Mouse (Mus musculus): ENCODE results near the gene B3gntl1. TPM values are rescaled to one million over a fixed set of nuclear protein-coding genes. Genes with fewer than 3 reads are reported as not detected.

The B3gntl1 gene
- total RNA-seq, 2 experiments from 2014 or later = 7.2 to 7.6 TPM

- intact Hi-C loops (cut with DNase I) = loop anchor here (5.0 kb wide), 1 partner anchor 156 kb away; no protein-coding TSS in a partner anchor
- no peak for DNase-seq
Measured at GRCm38 (mm10) chr11:121651556-121651955, 21.4 kb downstream of the B3gntl1 start.

DNA sequence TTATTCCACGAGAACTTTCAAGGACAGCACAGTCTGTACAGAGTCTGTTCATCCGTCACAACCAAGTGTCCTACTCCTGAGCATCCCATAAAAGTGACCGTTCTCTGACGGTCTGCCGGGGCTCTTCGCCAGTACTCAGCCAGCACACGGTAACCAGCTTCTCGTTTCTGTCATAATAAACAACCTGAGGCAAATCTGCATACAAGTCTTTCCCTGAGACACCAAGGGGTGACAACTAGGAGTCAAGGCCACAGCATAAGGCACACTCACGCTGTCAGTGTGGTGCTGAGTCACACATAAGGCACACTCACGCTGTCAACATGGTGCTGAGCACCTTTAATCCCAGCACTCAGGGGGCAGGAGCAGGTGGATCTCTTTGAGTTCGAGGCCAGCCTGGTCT is 22.3 kb downstream of the B3gntl1 start:
- DNase-seq = no peak
- intact Hi-C loops (cut with DNase I) = loop anchor here (5.0 kb wide), 1 partner anchor 157 kb away; no protein-coding TSS in a partner anchor

GRCm38 (mm10) chr11:121649900-121650299 is 23.1 kb downstream of the B3gntl1 start:
- peak; percentile 21 for DNase-seq
- intact Hi-C loops (cut with DNase I) = loop anchor here (5.0 kb wide), 1 partner anchor 157 kb away; no protein-coding TSS in a partner anchor

GRCm38 (mm10) chr11:121648166-121648565 is 24.8 kb downstream of the B3gntl1 start:
- intact Hi-C loops (cut with DNase I) = no loop called here
- no peak for DNase-seq

DNA sequence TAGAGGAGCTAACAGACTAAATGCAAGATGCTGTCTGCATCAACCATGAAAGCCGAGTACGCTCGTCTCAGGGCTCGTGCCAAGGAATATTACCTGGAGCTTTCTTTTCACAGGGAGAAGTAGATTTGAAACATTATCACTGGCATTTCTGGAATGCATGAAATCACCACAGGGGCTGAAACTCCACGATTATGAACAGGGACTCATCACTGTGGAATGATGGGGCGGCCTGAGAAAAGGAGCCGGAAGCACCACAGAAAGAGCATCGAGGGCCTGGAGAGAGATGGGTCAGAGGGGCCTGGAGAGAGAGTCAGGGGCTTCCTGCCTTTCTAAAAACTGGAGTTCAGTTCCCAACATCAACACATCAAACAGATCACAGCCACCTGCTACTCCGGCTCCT is 25.6 kb downstream of the B3gntl1 start:
- intact Hi-C loops (cut with DNase I) = no loop called here
- no peak for DNase-seq

GRCm38 (mm10) chr11:121645394-121645793 is 27.6 kb downstream of the B3gntl1 start:
- intact Hi-C loops (cut with DNase I) = no loop called here
- no peak for DNase-seq

DNA sequence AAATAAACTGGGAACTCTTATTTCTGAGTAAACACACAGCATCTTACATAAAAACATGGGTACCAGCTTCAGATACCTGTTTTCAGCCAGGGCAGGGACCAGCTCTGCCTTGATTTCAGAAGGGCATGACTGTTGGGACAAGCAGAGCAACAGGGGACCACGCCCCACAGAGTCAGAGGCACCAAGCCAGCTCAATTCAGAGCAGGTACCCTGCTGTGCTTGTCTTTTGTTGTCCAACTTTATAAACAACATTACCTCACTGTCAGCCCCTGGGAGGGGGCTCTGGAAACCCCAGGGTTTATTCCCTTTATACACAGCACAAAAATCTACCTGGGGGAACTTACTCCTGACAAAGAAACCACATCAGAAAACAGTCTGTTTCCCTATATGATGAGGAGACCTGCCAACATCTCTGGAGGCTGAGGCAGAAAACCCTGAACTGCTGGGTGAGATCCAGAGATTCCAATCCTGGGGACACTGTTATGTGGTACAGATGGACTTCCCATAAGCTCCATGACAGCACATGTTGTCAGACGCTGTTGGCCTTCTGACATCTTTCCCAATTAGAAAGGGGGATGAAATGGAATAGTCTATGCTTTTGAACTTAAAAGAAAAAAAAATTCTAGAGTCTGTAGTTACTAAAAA is 31.3 kb downstream of the B3gntl1 start:
- intact Hi-C loops (cut with DNase I) = no loop called here
- DNase-seq = peak; percentile 20

GRCm38 (mm10) chr11:121636646-121637045 is 36.3 kb downstream of the B3gntl1 start:
- intact Hi-C loops (cut with DNase I) = no loop called here
- DNase-seq = no peak

- DNase-seq = peak; percentile 50
- intact Hi-C loops (cut with DNase I) = no loop called here
Measured at GRCm38 (mm10) chr11:121631410-121631809, 41.5 kb downstream of the B3gntl1 start.

- DNase-seq = no peak
- intact Hi-C loops (cut with DNase I) = loop anchor here (1.0 kb wide), 1 partner anchor 33 kb away; no protein-coding TSS in a partner anchor
Measured at GRCm38 (mm10) chr11:121630406-121630805, 42.5 kb downstream of the B3gntl1 start.

- intact Hi-C loops (cut with DNase I) = no loop called here
Measured at GRCm38 (mm10) chr11:121629529-121629928, 43.4 kb downstream of the B3gntl1 start.

DNA sequence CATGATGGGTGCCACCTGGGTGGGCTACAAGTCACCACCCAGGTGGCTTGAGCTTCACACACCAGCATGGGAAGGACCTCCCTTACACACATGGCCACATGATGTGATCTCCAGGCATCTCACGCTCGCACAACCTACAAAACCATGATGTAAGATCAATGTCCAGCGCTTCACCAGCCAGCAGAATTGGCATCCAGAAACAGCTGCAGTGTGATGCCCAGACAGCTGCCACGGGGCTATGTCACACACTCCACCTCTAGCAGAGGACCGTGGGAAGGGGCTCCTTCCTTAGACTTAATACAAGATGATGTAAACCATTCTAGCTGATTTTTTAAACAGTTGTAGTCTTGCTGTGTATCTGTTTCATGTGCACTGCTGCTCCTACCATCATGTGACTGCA is 45.4 kb downstream of the B3gntl1 start:
- no peak for DNase-seq
- intact Hi-C loops (cut with DNase I) = no loop called here

More at GRCm38 (mm10) chr11:121629529-121629928, 43.4 kb downstream of the B3gntl1 start:
- no peak for DNase-seq

DNA sequence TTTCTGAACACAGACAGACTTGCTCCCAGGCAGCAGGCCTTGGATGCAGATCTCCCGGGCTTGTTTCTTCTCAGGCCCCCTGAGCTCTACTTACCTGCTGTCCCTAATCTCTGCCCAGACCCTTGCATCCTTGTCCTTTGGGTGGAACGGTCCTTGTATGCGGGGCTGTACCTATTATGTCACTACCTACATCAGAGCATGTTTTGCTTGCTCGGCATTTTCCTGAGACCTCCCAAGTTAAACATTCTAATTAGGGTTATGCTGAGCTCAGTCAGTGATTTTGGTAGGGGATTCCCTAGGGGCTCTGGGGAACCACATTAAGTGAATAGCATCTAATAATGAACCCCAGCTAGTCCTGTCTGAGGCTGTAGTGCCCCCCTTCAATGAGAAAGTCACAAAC is 47.9 kb downstream of the B3gntl1 start:
- DNase-seq = no peak
- intact Hi-C loops (cut with DNase I) = no loop called here

GRCm38 (mm10) chr11:121617371-121617770 is 55.6 kb downstream of the B3gntl1 start:
- DNase-seq = peak; percentile 22
- intact Hi-C loops (cut with DNase I) = no loop called here

DNA sequence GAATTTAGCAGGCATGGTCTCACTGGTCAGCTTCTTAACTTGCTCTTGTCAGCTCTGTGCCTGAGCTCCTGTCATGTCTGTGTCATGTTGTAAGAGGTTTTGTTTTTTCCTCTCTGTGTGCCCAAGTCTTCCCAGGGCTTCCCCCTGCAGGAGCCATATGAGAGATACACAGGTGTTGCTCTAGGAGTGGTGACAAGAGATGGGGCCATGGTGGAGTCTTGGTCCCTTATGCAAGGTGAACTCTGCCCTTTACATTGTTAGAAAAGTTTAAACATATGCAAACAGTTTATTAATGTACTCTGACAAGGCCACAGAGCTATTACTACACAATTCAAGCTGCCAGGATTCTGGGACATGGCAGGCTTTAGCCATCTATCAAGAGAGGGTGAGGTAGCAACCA is 56.5 kb downstream of the B3gntl1 start:
- intact Hi-C loops (cut with DNase I) = no loop called here
- DNase-seq = no peak

DNA sequence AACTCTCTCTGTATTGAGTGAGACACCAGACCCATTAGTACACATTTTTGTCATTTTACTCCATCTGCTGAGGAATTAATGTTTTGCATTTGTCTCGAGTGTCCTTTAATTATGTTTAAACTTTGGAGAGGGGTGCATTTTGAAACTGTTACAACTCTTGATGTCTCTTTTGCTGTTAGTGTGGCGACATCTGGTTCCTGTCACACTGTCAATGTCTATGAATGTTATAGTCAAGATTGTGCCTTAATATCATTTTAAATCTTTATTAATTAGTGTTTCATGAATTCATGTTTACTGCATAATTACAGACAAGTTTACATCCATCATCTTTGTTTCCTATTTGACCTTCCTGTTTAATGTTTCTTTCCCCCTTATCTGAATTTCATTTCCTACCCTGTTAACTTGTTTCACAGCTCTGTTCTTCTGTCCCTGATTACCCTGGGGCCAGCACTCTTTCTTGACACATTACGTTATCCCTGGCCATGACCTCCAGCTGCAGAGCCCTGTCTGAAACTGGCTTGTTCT is 56.9 kb downstream of the B3gntl1 start:
- intact Hi-C loops (cut with DNase I) = no loop called here
- DNase-seq = no peak

DNA sequence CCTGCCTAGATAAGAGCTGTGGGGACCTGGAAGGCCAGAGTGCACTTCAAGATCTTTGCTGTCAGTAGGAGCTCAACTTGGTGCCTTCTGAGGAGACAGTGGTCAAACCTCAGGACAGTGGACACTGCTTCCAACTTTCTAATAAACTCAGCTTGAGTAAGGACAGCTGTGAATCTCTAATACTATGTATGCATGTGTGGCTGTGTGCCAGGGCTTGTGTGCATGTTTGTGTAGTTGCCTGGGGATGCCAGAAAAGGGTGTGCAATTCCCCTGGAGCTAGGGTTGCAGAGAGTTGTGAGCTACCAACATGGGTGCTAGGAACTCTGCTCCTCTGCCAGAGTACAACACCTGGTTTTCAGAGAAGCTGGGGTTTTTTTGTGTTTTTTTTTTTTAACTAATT is 62.0 kb downstream of the B3gntl1 start:
- DNase-seq = no peak
- intact Hi-C loops (cut with DNase I) = no loop called here

DNA sequence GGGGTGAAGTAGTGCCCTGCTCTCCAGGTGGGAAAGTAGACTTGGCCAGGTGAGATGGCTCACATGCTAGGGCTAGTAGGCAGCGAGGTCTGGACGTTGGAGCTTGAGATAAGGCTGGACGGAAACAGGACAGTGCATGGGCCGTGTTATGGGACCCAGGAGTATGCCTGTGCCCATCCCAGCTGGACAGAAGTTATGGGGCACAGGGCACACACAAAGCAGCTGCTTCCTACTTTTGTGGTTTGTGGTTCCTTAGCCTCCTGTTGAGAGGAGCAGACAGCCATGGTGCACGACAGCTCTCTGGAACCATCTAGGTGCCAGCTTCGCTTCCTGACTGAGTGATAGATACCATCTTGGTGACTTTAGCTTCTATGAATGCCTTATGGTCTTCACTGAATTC is 67.3 kb downstream of the B3gntl1 start:
- DNase-seq = no peak
- intact Hi-C loops (cut with DNase I) = no loop called here

GRCm38 (mm10) chr11:121601422-121601821 is 71.5 kb downstream of the B3gntl1 start:
- DNase-seq = no peak
- intact Hi-C loops (cut with DNase I) = no loop called here

- intact Hi-C loops (cut with DNase I) = loop anchor here (1.0 to 10.0 kb wide), 2 partner anchors 33 to 122 kb away; no protein-coding TSS in a partner anchor
- DNase-seq = no peak
Measured at GRCm38 (mm10) chr11:121597254-121597653, 75.7 kb downstream of the B3gntl1 start.

- intact Hi-C loops (cut with DNase I) = no loop called here
- no peak for DNase-seq
Measured at GRCm38 (mm10) chr11:121581856-121582255, 91.1 kb downstream of the B3gntl1 start.
